Mouse (Mus musculus) hindbrain, embryonic 12.5 days (tissue): ENCODE data around the gene Tgoln1. TPM values are rescaled to one million over a fixed set of nuclear protein-coding genes. Genes with fewer than 3 reads are reported as not detected.

Experiments used
- ATAC-seq: fragments of 200-750 bp; cut with Nextera tagmentation; 2 replicates; pipeline ENCODE4 v1.8.0; 2017; ENCODE audit warnings: moderate TSS enrichment; ENCODE audit not compliant: low FRiP score
- H3K27ac ChIP-seq: fragments of 300-500 bp; sonication (generic); 2 replicates; pipeline ENCODE4 v1.5.1; 2016; ENCODE audit warnings: mild to moderate bottlenecking
- H3K27me3 ChIP-seq: fragments of 300-500 bp; sonication (generic); 2 replicates; pipeline ENCODE4 v1.6.1; 2016; ENCODE audit warnings: mild to moderate bottlenecking
- H3K36me3 ChIP-seq: fragments of 300-500 bp; sonication (generic); 2 replicates; pipeline ENCODE4 v1.6.1; 2016; ENCODE audit warnings: mild to moderate bottlenecking
- H3K4me1 ChIP-seq: fragments of 300-500 bp; sonication (generic); 2 replicates; pipeline ENCODE4 v1.6.1; 2016
- H3K4me2 ChIP-seq: fragments of 300-500 bp; sonication (generic); replicated peaks from 2 replicates; pipeline ENCODE4 v1.6.1; 2016; ENCODE audit warnings: mild to moderate bottlenecking
- H3K4me3 ChIP-seq: fragments of 300-500 bp; sonication (generic); 2 replicates; pipeline ENCODE4 v1.5.1; 2016; ENCODE audit warnings: mild to moderate bottlenecking
- H3K9ac ChIP-seq: fragments of 300-500 bp; sonication (generic); 2 replicates; pipeline ENCODE4 v1.6.1; 2016; ENCODE audit warnings: mild to moderate bottlenecking, moderate library complexity
- H3K9me3 ChIP-seq: fragments of 300-500 bp; sonication (generic); replicated peaks from 2 replicates; pipeline ENCODE4 v1.6.1; 2016; ENCODE audit warnings: mild to moderate bottlenecking
- WGBS: fragments of 180-500 bp; shearing (Covaris S2); methylation state at CpG from one replicate; pipeline ENCODE4 v1.1.7; 2016; 5-methylcytosine and 5-hydroxymethylcytosine counted together
- polyA plus RNA-seq: library from polyadenylated mRNA; unstranded; fragments of >200 nt; fragmentation: Nextera tagmentation; extraction: Ambion mirVana; gene quantifications from 2 replicates; pipeline ENCODE4 v1.2.1, GENCODE M21; 2016

Gene Tgoln1
- polyA plus RNA-seq, 1 experiment from 2014 or later: 39.2 TPM

- Histone ChIP-seq H3K27me3 (no peaks in the 10 kb centered on the region), H3K27ac (no peak overlapping the region), H3K36me3 (no peaks in the 10 kb centered on the region), H3K9me3 (no peaks in the 10 kb centered on the region), H3K4me3 (no peak overlapping the region), H3K4me2 (no peak overlapping the region), H3K4me1 (peaks cover 2% of the 10 kb centered on the region; the same call in 1 of the 2 replicates), H3K9ac (no peak overlapping the region)
- 76% methylated on average over 8 of the region's 8 CpGs for WGBS
- ATAC-seq: no peak
Observed at GRCm38 (mm10) chr6:72560801-72561200, 56.0 kb downstream of the Tgoln1 start.

Other genes starting within 250 kb of the Tgoln1 start
- gene Vamp5, start 236.5 kb downstream of the Tgoln1 start, polyA plus RNA-seq: 10.0 and 11.0 TPM in 2 replicates
- 43.9 and 45.5 TPM in 2 replicates for gene Vamp8, start 226.3 kb downstream of the Tgoln1 start, polyA plus RNA-seq
- 24.9 and 30.8 TPM in 2 replicates for gene Ggcx, start 202.7 kb downstream of the Tgoln1 start, polyA plus RNA-seq
- 405 and 424 TPM in 2 replicates for gene Mat2a, start 177.4 kb downstream of the Tgoln1 start, polyA plus RNA-seq
- 0.62 and 0.82 TPM in 2 replicates for gene Sh2d6, start 95.3 kb downstream of the Tgoln1 start, polyA plus RNA-seq
- gene Capg, start 72.6 kb downstream of the Tgoln1 start, polyA plus RNA-seq: 10.6 and 15.0 TPM in 2 replicates
- gene Elmod3, start 18.6 kb downstream of the Tgoln1 start, polyA plus RNA-seq: 17.6 and 18.1 TPM in 2 replicates
- gene Retsat, start 18.5 kb downstream of the Tgoln1 start, polyA plus RNA-seq: 5.8 and 6.9 TPM in 2 replicates
- 24.2 and 24.7 TPM in 2 replicates for gene Tcf7l1, start 172.3 kb upstream of the Tgoln1 start, polyA plus RNA-seq